Mouse (Mus musculus): Measurements from ENCODE around the gene Rhou. TPM values are rescaled to one million over a fixed set of nuclear protein-coding genes. Genes with fewer than 3 reads are reported as not detected.

The Rhou gene
- total and polyA plus RNA-seq, 2 experiments from 2014 or later: 2.8 to 5.3 TPM

DNA sequence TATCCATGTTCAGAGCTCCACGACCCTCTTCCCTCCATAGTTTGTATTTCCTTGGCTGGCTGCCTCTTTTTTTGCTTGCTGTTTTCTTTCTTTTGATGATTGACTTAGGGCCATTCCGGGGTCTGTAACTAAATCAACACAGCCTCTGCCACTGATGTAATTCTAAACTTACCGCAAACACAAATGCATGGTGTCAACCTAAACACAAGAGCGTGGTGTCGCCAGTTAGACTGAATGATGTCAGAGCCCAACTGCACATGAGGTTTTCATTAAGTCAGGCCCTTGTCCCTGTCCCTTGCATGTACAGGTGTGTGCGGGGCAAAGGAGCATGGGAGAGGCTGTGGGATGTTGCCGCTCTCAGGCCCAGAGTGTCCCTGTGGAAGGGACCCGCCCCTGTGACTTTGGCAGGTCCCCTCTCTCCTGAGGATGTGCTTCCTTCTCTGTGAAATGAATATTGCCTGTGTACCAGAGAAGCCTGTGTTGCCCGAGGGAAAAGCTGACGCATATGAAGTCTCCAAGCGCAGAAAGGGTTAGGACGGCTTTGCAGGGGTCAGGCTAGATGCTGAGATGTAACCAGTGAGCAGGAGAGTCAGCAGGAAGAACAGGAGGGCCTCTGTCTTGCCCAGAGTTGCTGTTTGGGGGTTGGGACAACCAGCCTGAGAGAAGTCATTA lies 46.8 kb downstream of the Rhou start:
- WGBS: 74% methylated on average over 12 of the region's 12 CpGs
- no peak for DNase-seq (ENCODE audit: low spot score)
- H3K9ac ChIP-seq (replicated peaks; ENCODE audit: low read depth, low read length): no peak overlapping the region
- H3K36me3 ChIP-seq (replicated peaks; ENCODE audit: control insufficient read depth, insufficient read depth, low read length): no peaks in the 10 kb centered on the region
- H3K4me3 ChIP-seq (ENCODE audit: low read depth, low read length): no peak overlapping the region
- no peak for TF ChIP-seq CTCF (IDR thresholded peaks at IDR 0.05; ENCODE audit: low read depth)
- no peak for TF ChIP-seq EP300 (IDR thresholded peaks at IDR 0.05; ENCODE audit: low read depth)
- no peak overlapping the region for H3K4me2 ChIP-seq (ENCODE audit: low read depth, low read length)
- 0 out of 2 replicates have a peak, but pooled peaks cover 3% of the 10 kb centered on the region for H3K27me3 ChIP-seq (ENCODE audit: control insufficient read depth, insufficient read depth, low read length)
- ATAC-seq (ENCODE audit: insufficient read depth, low read depth): no peak
- 0 out of 2 replicates have a peak, but pooled peaks cover 13% of the 10 kb centered on the region for H3K4me1 ChIP-seq (ENCODE audit: control insufficient read depth, insufficient read depth)
- H3K27ac ChIP-seq (ENCODE audit: low read depth): no peak overlapping the region
- no peaks in the 10 kb centered on the region for H3K9me3 ChIP-seq (replicated peaks; ENCODE audit: control insufficient read depth, low read length)

DNA sequence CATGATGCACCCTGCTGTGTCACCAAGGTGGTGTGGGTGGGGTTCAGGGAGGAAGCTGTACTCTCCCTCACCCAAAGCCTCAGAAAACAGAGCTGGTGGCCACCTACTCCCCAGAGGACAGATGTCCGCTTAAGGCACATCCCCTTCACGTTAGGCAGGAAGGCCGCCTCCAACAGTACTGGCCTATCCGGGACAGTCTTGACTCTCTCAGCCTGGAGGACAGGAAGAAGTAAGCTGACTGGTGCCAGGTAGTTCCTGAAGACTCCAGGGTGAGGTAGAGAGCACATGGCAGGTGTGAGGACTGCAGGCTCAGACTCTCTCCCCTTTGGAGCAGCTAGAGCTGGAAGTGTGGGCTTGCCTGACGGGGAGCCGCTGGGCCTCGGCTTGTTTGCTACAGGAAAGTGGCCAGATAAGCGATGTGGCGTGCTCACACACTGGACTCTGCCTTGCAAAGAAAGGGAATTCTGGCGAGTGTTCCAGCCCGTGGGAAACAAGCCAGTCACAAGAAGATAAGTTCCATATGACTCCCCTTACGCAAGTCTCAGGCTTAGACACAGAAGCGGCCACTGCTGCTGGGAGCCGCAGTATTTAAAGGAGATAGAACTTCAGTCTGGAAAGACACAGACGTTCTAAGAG lies 48.3 kb downstream of the Rhou start:
- WGBS: 16% methylated on average over 15 of the region's 15 CpGs
- no peaks in the 10 kb centered on the region for H3K27me3 ChIP-seq (ENCODE audit: control insufficient read depth, insufficient read depth, low read length)
- H3K4me1 ChIP-seq (ENCODE audit: control insufficient read depth, insufficient read depth): 0 out of 2 replicates have a peak, but pooled peaks cover 13% of the 10 kb centered on the region
- no peaks in the 10 kb centered on the region for H3K36me3 ChIP-seq (replicated peaks; ENCODE audit: control insufficient read depth, insufficient read depth, low read length)
- peak; percentile 79 for ATAC-seq (ENCODE audit: insufficient read depth, low read depth)
- no peaks in the 10 kb centered on the region for H3K9me3 ChIP-seq (replicated peaks; ENCODE audit: control insufficient read depth, low read length)
- peak overlapping the region; percentile 43 for H3K4me2 ChIP-seq (ENCODE audit: low read depth, low read length)
- DNase-seq (ENCODE audit: low spot score): peak; percentile 88
- 0 out of 2 replicates have a peak overlapping the region, but pooled peaks have one; percentile 22 for H3K9ac ChIP-seq (replicated peaks; ENCODE audit: low read depth, low read length)
- TF ChIP-seq CTCF (IDR thresholded peaks at IDR 0.05; ENCODE audit: low read depth) (no peak), EP300 (IDR thresholded peaks at IDR 0.05; ENCODE audit: low read depth) (0 out of 2 replicates have a peak, but pooled peaks have one; percentile 45)
- peak overlapping the region; percentile 63 for H3K27ac ChIP-seq (ENCODE audit: low read depth)
- H3K4me3 ChIP-seq (ENCODE audit: low read depth, low read length): 0 out of 2 replicates have a peak overlapping the region, but pooled peaks have one; percentile 4

DNA sequence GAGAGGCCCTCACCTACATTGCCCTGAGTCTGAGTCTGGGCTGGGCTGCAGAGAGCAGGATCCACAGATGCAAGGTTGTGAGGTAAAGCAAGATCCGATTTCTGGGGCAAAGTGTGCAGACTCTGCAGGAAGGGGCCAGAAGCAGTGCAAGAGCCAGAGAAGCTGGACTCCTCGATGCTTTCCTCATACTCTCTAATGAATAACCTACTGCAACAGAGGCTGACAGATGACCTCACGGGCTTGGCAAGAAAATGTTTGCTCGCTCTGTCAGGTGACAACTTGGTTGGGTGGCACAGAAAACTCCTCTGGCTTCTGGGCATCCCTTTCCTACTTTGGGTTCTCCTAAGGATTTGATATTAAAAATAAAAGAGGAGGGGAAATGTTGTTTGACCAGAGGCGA lies 51.6 kb downstream of the Rhou start:
- H3K27me3 ChIP-seq (ENCODE audit: control insufficient read depth, insufficient read depth, low read length): no peaks in the 10 kb centered on the region
- no peak overlapping the region for H3K4me3 ChIP-seq (ENCODE audit: low read depth, low read length)
- no peak overlapping the region for H3K4me2 ChIP-seq (ENCODE audit: low read depth, low read length)
- no peaks in the 10 kb centered on the region for H3K9me3 ChIP-seq (replicated peaks; ENCODE audit: control insufficient read depth, low read length)
- no peak for TF ChIP-seq EP300 (IDR thresholded peaks at IDR 0.05; ENCODE audit: low read depth)
- no peak for TF ChIP-seq CTCF (IDR thresholded peaks at IDR 0.05; ENCODE audit: low read depth)
- H3K27ac ChIP-seq (ENCODE audit: low read depth): no peak overlapping the region
- DNase-seq (ENCODE audit: low spot score) (no peak), ATAC-seq (ENCODE audit: insufficient read depth, low read depth) (no peak)
- 0 out of 2 replicates have a peak, but pooled peaks cover 13% of the 10 kb centered on the region for H3K4me1 ChIP-seq (ENCODE audit: control insufficient read depth, insufficient read depth)
- WGBS: 64% methylated on average over 5 of the region's 5 CpGs
- H3K9ac ChIP-seq (replicated peaks; ENCODE audit: low read depth, low read length): no peak overlapping the region
- no peaks in the 10 kb centered on the region for H3K36me3 ChIP-seq (replicated peaks; ENCODE audit: control insufficient read depth, insufficient read depth, low read length)

DNA sequence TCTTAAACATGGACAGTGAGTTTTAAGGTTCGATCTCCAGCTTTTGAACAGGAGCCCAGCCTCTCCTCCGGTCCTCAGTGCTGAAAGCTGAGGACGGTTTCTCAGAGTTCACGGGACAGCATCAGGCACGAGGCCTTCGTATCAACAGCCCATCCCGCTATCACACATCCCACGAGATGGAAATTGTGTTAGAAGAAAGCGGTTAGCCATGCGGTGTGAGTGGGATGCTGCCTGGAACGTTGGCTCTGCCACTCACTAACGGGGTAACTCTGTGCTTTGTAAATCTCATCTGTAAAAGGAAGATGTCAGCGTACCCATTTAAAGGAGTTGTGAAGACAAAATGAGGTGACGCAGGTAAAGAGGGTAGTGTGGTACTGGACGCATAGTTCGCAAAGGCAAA lies 53.4 kb downstream of the Rhou start:
- Histone ChIP-seq H3K4me3 (ENCODE audit: low read depth, low read length) (no peak overlapping the region), H3K27ac (ENCODE audit: low read depth) (no peak overlapping the region), H3K27me3 (ENCODE audit: control insufficient read depth, insufficient read depth, low read length) (no peaks in the 10 kb centered on the region), H3K9ac (replicated peaks; ENCODE audit: low read depth, low read length) (no peak overlapping the region), H3K4me1 (ENCODE audit: control insufficient read depth, insufficient read depth) (0 out of 2 replicates have a peak, but pooled peaks cover 7% of the 10 kb centered on the region), H3K36me3 (replicated peaks; ENCODE audit: control insufficient read depth, insufficient read depth, low read length) (no peaks in the 10 kb centered on the region), H3K4me2 (ENCODE audit: low read depth, low read length) (no peak overlapping the region), H3K9me3 (replicated peaks; ENCODE audit: control insufficient read depth, low read length) (no peaks in the 10 kb centered on the region)
- 84% methylated on average over 16 of the region's 16 CpGs for WGBS
- TF ChIP-seq CTCF (IDR thresholded peaks at IDR 0.05; ENCODE audit: low read depth): no peak
- no peak for TF ChIP-seq EP300 (IDR thresholded peaks at IDR 0.05; ENCODE audit: low read depth)
- DNase-seq (ENCODE audit: low spot score): no peak
- no peak for ATAC-seq (ENCODE audit: insufficient read depth, low read depth)

DNA sequence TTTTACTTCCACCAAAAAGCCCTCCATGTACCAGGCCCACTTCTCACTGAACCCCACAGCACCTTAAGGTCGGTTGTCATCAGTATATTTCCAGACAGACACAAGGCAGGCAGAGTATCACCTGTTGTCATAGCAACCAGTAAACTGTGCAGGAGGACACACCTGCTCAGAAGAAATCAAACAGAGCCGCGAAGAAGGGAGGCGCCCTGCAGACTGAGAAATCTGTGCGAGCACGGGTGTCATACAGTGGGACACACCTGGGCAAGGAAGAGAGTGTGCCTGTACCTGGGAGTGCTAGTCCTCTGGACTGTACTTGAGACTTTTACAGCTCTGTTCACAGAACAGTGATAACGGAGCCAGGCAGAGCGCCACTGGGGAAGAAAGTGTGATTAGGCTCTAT lies 55.0 kb downstream of the Rhou start:
- no peak overlapping the region for H3K4me3 ChIP-seq (ENCODE audit: low read depth, low read length)
- H3K4me2 ChIP-seq (ENCODE audit: low read depth, low read length): no peak overlapping the region
- no peak for ATAC-seq (ENCODE audit: insufficient read depth, low read depth)
- DNase-seq (ENCODE audit: low spot score): no peak
- no peak overlapping the region for H3K27ac ChIP-seq (ENCODE audit: low read depth)
- no peaks in the 10 kb centered on the region for H3K27me3 ChIP-seq (ENCODE audit: control insufficient read depth, insufficient read depth, low read length)
- H3K36me3 ChIP-seq (replicated peaks; ENCODE audit: control insufficient read depth, insufficient read depth, low read length): no peaks in the 10 kb centered on the region
- no peaks in the 10 kb centered on the region for H3K9me3 ChIP-seq (replicated peaks; ENCODE audit: control insufficient read depth, low read length)
- H3K9ac ChIP-seq (replicated peaks; ENCODE audit: low read depth, low read length): no peak overlapping the region
- no peak for TF ChIP-seq EP300 (IDR thresholded peaks at IDR 0.05; ENCODE audit: low read depth)
- TF ChIP-seq CTCF (IDR thresholded peaks at IDR 0.05; ENCODE audit: low read depth): no peak
- no peaks in the 10 kb centered on the region for H3K4me1 ChIP-seq (ENCODE audit: control insufficient read depth, insufficient read depth)
- WGBS: 55% methylated on average over 8 of the region's 8 CpGs
